Mouse (Mus musculus): ENCODE results near the gene Coq2.

DNA sequence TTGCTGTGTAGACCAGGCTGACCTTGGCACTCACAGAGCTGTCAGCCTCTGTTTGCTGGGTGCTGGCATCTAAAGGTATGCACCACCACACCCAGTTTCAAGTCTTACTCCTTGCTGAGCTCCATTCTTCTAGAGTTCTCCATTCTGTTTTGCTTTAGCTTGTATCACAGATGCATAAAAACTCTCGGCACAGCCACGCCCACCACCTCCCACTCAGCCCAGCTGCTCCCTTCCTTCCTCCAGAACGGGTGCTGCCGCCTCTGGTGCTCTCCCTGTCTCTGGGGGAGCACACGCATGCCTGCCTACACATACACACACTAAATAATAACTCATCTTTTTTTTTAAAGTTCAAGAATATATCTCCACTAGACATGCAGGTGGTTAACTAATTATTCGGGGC lies 16.5 kb downstream of the Coq2 start:
- TF ChIP-seq POLR2A (IDR thresholded peaks at IDR 0.05; ENCODE audit: insufficient read depth, low read length) (no peak), CTCF (IDR thresholded peaks at IDR 0.05; ENCODE audit: low read depth, low read length) (no peak)

Data from ES-Bruce4 (cell line).